Mouse (Mus musculus) Muller cell, postnatal 12 days (primary cell): ENCODE data around the gene Nav2.

Experiments
- DNase-seq: peaks from one replicate; pipeline ENCODE4 v3.0.0-alpha.2; 2015; ENCODE audit errors: inconsistent ontology term

Gene Nav2

DNA sequence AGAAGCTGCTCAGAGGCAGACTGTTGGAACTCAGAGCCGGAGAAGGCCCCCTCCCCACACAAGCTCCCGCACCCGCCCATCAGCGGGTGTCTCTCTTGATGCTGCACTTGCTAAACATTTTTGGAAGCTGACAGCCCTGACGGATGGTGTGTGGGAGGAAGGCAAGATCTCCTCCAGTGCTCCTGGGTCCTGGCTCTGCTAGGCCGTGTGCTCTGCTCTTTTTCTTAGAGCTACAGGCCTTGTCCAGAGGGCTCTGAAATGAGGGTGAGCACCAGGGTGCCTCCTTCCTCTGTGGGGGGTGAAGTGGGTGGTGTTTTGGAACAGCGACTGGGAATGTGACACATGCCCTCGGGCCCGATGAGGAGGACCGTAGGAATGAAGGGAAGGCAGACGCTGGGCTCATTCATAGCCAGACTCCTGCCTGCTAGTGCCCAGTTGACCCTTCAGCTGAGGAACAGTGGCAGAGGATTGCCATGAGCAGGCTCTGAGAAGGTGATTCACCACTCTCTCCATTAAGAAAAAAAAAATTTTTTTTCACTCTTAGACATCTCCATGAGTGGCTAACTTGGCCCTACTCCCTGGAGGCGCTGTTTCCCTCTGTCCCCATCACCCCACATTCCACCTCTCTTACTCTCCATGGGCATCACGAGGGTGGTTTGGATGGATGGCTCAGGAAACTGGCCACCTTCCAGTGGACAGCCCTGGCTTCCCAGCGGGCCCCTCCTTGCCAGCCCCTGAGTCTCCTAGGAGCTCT is 340.0 kb downstream of the Nav2 start:
- DNase-seq = peak; percentile 96

DNA sequence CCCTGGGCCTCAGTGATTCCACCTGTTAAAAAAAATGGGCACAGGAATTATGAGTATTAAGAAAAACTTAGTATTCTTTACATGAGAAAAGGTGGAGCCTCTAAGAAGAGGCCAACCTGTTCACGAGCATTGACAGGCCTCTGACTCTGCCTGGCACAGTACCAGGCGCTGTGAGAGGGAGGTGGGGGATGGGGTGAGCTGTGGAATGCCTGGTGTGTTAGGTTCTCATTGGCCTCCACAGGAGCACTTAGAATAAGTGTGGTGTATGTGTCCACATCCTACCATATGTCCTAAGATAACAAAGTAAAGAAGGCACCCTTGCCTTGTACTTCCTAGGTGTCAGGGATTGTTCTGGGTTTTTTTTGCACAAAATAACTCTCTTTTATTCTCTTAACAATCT is 340.9 kb downstream of the Nav2 start:
- DNase-seq = peak; percentile 63

DNA sequence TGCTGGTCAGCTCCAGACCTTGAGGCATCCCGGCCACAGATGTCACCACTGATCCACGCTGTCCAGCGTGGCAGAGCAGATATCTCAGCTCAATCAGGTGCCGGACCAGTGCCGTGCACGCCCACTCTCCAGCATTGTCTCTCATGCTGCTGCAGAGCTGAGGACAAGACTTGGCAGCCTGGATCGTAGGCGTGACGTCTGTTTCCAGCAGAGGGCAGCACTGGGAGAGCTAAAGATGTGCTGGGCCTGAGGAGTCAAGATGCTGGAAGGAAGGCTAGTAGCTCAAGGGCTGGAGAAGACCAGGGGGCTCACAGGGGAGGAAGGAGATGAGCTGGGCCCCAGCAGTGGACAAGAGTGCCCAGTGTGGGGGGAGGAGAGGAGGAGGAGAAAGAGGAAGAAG is 341.5 kb downstream of the Nav2 start:
- peak; percentile 82 for DNase-seq

DNA sequence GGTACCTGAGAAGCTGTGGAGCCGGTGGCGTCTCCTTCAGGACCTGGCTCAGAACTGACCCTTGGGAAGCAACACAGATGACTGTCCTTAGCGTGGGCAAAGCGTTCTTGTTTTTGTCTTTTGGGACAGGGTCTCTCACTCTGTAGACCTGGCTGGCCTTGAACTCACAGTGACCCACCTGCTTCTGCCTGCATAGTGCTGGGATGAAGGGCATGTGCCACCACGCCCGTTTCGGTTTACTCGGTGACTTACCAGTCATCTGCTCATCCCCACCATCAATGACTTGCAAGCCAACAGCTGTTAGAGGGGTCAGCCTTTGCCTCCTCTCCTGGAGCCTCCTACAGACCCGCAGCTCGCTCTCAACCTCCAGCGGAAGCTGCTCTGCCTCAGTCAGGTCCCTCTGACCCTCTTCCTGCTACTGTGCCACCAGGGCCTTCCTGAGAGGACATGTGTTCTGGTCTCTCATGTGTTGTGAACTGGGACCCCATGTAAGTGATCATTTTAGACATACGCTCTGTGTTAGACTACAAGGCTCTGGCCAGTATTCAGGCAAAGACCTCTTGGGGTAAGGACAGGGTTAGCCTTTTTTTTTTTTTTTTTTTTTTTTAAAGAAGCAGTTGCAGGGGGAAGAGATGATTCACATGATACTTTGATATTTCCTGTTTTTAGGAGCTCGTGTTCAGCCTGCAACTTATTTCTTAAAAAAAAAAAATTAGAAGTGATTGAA is 342.2 kb downstream of the Nav2 start:
- DNase-seq = no peak

DNA sequence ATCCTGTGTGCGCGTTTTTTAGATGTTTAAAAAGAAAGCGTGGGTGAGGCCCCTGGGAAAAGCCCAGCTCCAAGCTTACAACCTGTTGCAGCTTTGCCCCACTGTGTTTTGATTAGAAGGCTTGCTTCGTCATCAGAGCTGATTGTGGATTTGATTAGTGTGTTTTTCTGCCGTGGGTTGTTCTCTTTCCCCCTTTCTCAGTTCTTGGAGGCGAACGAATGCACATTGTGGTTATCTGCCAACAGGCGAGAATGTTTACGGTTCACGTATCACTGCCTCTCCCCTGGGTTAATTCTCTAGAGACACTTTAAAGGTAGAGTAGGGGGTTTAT is 342.8 kb downstream of the Nav2 start:
- DNase-seq = no peak

DNA sequence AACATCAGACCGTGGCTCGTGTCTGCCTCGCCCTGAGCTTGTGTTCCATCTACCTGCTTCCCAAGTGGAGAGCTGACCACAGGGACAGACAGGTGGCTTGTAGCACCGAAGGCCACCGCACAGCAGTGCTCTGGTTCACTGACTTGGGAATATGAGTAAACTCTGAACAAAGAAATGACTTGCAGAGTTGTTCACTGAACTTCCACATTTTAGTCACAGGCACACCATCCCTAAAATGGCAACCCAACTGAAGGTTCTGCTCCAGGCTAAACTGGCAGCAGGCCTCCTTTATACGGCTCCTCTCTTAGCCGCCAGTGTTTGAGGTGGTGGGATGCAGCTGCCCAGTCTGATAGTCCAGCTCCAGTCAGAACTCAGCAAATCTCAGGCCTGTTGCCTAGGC is 343.9 kb downstream of the Nav2 start:
- DNase-seq = no peak

DNA sequence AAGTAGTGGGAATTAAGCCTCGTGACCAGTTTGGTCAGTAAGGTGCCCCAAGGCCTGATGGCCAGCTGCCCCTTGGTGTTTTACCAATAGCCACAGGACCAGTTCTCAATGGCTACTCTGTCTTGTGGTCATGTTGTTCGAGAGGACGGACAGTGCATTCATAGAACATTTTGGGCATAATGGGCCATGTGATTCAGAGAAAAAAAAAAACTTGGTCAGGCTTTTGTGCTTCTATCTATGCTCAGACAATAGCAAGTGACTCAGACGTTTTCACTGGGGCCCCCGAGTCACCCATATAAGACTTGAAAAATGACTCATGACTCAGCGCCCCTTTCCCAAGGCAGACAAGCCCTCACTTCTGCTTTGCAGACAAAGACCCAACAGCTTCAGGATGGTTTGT is 344.4 kb downstream of the Nav2 start:
- peak; percentile 97 for DNase-seq

DNA sequence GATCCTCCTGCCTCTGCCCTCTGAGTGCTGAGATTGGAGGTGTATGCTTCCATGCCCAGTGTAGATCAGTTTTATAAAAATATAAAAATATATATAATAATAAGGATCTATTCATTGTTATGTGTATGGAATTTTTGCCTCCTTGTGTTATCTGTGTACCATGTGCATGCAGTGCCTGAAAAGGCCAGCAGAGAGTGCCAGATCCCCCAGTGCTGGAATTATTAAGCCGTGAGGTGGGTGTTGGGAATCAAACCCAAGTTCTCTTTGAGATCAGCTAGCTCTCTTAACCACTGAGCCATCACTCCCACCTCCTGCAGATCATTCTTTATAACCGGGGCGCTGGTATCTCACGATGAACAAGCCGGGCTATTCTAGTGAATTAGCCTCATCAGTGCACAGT is 346.5 kb downstream of the Nav2 start:
- DNase-seq = no peak

DNA sequence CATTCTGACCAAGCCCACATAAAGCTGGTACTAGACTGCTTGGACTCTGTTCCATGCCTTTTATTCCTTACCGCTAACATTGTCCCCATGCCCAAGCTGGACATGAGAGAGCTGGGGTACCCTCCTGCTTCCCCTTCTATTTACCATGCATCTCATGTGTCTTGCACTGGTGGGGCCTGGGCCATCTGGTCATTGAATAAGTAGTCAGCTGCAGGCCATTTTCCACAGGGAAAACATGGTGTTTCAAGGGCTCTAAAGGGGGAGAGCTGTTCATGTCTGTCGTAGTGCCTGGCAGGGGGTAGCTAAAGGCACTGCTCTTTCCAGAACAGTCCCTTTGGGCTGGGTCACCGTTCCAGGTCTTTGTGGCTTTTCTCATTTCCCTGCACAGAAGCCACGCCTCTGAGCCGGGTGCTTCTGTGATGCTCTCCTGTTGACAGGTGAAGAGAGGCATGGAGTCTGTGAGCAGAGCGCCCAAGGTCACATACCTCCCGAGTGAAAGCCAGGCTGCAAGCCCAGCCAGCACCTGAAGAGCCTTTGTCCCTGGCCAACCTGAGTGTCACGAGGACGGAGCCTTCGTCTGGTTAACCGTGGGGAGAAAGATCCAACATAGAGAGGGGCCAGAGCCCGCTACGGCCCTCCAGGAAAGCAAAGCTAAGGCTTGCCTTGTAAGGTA is 348.9 kb downstream of the Nav2 start:
- no peak for DNase-seq

DNA sequence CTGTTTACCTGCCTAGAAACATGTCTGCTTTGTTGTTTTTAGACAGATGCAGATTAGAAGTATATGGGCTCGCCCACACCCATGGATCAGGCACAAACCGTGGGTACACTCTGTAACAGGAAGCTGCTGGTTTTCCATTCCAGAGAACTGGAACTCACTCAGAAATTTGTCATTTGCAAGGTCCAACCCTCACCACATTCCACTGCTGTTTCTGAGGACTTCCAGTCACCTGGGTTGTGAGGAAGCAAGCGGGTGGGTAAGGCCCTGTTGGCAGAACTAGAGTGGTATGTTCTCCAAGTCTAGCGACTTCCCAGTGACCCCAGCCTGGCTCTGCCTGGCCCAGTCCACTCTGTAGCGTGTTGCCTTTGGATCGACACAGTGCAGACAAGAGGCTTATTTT is 349.6 kb downstream of the Nav2 start:
- DNase-seq = peak; percentile 73

DNA sequence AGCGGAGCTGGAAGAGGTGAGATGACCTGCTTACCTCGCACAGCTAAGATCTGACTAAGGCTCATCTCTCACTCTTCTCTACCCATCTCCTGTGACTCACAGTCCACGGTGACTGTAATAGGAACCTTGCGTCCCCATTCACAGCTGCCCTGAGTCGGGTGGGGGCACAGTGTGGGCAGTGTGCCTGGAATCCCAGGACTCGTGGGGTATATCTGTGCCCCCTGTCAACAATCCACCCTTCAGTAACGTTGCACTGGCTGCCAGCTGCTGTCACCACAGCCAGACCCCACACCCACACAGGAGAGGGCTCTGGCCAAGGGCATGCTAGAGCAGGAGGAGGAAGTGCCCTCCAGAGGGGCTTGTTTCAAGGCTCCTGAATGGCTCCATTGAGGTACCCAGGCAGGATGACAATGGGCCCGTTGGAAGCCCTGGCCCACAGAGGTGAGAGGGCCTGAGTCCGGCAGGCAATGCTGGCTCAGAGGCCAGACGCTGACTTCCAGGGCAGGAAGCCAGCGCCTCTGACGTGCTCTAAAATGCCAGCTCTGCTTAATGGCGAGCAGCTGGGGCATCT is 353.5 kb downstream of the Nav2 start:
- peak; percentile 95 for DNase-seq

DNA sequence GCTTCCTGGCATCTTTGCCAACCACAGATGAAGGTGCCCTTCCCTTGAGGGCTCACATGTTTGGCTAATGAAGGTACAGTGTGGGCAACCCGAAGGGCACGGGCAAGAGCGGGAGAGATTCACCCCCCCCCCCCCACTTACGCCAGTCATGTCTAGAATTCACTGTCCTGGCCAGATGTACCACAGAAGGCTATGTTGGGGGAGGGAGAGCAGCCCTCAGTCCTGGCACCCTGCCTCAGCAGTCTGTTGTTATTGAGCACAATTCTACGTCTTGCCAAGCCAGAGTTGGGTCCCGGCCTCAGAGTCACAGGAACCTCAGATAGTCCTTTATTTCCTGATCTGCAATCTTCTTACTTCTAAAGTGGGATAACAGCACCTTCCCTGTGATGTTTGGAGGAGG is 357.9 kb downstream of the Nav2 start:
- DNase-seq = peak; percentile 92

DNA sequence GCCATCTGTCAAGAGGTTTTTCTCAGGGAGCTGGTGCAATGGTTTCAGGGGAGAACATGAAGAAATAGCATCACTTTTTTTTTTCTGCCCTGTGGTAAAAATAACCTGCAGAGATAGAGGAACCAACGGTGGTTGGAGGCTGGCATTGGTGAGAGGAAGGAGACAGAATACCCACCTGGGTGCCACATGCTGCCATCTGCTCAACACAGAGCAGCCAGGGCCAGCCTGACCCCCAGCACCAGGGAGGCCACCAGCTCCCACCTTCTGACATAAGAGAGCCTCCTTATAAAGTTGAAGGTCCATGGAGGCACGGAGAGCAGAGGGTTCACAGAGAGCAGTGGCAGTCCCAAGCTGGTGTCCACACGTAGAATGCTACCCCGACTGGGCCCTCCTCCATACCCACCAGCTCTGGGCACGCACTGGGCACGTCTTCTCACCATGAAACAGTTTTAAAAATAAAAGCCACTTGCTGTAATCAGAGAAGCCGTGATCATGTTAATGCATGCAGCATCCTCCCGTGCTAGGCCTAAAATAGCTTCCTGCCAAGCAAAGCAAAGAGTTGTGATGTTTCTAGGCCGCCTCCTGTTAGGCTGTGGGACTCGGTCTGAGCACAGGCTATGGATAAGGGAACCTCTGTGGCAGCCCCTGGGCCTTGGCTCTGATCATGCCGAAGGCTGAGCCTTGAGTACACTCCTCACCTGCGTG is 359.3 kb downstream of the Nav2 start:
- no peak for DNase-seq

DNA sequence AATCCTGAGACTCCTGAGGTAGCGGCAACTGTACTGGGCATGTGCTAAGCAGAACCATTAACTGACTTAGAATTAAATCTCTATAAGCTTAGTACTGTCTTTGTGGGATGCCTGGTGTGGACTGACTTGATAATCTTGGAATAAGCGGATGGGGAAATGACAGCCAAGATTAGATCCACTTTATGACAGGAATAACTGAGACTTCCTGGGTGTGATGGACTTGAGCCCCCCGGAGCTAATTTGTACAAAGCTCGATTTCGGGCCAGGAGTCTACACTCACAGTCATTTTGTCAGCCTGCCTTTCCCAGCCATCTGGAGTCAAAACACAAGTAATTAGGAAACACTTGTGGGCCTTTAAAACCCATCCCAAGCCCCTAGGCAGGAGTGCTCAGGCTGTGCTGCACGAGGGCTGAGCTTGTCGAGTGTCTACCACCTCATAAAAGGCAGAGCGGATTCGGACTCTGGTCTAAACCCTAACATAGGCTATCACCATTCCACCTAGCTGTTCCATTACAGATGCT is 359.9 kb downstream of the Nav2 start:
- DNase-seq = no peak

DNA sequence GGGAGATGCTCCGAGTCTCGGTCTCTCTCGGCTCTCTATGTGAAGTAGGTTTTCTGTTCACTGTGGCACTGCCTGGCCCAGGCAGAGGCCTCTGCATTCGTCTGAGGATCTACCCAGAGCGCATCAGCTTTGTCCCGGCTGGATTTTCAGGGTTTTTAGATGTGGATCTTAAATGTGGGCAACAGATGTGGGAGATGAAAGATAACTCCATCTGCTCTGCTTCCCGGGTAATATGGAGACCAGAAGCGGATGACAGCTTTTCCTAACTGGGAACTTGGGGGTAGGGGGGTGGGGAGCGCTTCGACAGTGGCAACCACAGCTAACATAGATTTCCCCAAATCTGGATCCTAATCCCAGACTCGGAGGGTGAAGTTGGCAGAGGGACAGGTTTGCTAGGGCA is 362.3 kb downstream of the Nav2 start:
- no peak for DNase-seq

DNA sequence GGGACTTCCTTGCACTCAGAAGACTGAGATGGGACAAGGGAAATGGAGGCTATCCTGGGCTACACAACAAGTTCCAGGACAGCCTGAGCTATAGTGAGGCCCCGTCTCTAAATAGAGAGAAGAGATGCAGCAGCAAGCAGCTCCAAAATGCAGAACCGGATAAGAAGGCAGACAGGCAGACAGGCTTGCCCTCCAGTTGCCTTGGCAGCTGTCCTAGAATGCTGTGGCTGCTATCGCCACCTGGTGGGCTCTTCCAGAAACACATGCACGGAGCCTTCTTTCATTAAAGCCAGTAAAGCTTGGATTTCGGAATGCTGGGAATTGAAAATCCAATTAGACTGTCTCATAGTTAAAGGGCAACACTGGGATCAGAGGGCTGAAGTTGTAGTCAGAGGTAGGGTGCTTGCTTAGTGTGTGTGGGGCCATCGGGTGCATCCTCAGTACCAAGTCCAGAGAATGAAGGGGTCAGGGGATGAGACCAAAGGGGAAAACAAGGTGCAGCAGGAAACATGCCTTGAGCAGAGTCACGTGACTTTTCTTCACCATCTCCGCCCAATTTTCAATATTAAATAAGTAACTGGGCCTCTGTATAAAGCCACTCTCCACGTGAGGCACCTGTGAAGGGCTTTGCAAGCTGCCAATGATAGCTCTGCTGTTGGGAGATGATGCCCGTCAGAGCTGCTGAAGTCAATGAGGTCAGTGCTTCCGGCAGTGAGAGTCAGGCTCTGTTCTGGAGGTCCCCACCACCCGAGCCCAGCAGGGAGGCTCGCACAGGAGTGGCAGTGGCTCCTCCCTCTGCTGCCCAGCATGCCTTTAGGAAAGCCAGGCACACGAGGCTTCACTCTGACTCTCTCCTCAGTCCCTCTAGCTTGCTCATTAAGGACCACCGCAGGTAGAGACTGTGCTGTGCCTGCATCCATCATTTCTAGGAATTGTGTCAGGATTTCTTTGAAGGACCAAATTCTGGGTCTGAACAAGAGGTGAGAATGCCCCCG is 364.2 kb downstream of the Nav2 start:
- peak; percentile 85 for DNase-seq

DNA sequence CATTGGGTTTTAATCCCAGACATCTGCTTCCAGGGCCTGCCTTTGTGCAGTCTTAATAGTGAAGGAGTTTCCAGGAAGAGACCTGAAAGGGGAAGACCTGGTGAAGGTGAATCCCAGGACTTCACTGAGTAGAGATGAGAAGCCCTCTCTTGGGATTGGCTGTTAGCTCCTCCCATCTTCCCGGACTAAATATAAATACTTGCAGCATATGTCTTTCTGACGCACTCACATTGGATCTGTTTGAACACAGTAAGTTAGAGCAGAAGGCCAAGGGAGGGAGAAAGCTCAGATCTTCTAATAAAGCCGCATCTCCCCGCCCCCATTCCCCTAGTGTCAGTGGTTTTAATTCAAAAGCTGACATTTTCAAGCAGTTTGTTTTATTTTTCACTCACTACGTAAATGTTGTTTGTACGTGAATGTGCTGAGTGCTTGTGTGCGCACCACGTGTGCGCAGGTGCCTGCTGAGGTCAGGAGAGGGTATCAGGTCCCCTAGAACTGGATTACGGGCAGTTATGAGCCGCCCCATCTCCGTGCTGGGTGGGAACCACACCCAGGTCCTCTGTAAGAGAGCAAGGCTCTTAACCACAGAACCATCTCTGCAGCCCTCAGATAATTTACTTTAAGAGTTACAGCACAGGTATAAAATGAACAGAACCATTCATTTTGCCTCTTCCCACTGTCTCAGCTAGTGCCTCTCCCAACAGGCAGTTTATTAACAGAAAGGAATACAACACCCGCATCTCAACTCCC is 365.6 kb downstream of the Nav2 start:
- no peak for DNase-seq

DNA sequence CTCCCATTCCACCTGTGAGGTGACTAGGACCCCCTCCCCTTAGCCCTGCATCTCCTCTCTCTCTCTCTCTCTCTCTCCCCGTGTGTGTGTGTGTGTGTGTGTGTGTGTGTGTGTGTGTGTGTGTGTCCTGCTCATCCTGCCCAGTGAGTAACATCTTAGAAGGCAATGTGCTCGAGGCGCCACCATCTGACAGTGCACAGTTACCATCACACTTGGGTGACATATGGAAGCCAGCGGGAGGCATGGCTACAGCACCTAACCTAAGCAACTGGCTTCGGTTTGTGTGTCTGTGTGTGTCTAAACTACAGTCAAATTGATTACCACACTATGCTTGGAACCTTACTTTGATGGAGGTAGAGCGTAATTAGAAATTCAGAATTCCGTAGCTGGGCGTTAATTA is 366.2 kb downstream of the Nav2 start:
- DNase-seq = no peak

DNA sequence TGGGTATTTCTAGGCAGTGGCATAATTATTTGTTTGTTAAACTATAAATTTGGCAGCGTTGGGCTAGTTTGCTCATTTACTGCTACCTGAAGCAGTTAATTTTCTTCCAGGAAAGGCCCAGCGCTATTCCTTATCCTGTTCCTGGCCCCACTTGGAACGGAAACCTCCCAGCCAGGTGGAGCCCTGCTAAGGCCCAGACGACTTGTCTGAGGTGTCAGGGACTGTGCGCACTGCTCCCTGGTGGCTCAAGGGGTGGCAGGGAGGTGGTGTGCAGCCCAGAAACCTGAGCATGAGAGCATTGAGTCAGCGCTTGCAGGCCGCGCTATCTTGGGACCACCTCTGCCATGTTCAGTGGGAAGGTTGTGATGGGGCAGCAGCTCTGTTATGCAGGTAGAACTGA is 367.6 kb downstream of the Nav2 start:
- DNase-seq = no peak

DNA sequence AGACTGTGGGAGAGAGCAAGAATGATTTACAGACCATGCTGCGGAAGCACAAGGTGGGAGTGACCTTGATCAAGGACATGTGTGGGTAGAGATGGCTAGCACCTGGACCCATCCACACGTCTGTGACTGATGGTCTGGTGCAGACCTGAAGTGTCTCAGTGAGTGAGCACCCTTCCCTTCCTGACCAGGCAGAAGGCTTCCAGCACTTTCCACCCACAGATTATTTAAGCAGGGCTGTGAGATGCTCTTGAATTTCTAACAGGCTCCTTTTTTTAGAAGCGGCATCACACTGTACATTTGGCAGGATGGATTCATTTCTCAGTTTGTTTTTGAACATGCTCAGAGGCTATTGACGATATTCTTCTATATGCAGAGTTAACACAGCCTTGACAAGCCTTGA is 369.2 kb downstream of the Nav2 start:
- no peak for DNase-seq
